Mouse (Mus musculus): ENCODE data around the gene Timp2.

DNA sequence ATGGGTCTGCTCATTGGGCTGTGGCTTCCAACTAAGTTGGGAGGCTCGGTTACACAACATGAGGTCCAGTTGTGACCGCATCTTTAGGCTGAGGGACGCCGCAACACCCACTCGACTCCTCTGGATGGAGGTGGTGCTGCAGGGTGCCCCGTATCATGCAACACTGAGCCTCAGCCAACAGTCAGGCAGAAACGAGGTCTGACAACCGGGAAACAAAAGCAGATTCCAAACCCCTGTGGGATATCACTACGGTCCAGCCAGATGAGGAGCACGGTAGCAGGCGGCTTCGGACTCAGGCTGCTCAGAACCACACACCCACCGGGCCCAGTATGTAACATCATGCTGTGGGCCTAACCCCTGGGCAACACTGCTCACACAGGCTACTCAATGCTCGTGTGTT is 25.2 kb downstream of the Timp2 start:
- no peak for TF ChIP-seq POLR2A (IDR thresholded peaks at IDR 0.05; ENCODE audit: low read depth, low read length)
- TF ChIP-seq CTCF (IDR thresholded peaks at IDR 0.05; ENCODE audit: borderline replicate concordance, insufficient read depth, low read length): no peak

All from embryonic fibroblast, embryonic 13.5 days (primary cell).